Mouse (Mus musculus): ENCODE results near the gene Rab4a.

GRCm38 (mm10) chr8:123873364-123873763 lies 67.6 kb downstream of the Rab4a start:
- TF ChIP-seq CTCF (IDR thresholded peaks at IDR 0.05; ENCODE audit: control insufficient read depth, insufficient read depth, insufficient read length): no peak
- TF ChIP-seq MYOD1 (IDR thresholded peaks at IDR 0.05; ENCODE audit: control insufficient read depth, insufficient read length, low read depth): no peak

Measured in C2C12 (cell line).